Mouse (Mus musculus): ENCODE results near the gene Gm10318.

Gene Gm10318

DNA sequence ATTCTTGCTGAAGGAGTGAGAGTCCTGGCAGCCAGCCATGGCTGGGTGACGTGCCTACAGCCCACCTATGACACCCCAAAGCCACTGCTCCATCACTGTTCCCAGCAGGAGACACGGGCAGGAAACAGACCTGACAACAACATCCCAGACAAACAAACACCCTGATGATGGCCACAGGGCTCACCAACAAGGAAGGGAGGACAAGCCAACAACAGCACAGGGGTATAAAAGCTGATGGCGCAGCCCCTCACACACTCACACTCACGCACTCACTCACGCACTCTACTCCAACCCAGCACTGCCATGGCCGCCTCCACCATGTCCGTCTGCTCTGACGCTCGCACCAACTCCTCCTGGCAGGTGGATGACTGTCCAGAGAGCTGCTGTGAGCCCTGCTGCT is at the start of gene Gm10318:
Gm10318 (plus strand) TSS at position 301 of the 400 bp plus-strand sequence.
- DNase-seq (ENCODE audit: low spot score): no peak

DNA sequence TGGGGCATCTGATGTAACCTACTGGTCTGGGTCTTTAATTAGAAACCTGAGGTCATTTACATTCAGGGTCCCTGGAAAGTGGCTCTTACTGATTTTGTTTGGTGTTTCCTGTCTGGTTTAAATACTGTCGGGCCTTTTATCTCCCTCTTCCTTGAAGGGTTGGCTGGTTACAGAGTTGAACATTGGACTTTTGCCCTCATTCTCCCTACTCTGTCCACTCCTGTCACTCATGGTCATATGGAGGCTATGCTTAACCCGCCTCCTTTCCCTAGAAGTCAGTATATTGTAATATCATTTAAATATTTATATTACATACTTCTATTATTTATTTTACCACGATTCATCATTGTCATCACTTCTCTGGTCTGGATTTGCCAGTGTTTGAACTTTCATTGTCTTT is 48.6 kb upstream of the Gm10318 start:
- no peak for DNase-seq (ENCODE audit: low spot score)

DNA sequence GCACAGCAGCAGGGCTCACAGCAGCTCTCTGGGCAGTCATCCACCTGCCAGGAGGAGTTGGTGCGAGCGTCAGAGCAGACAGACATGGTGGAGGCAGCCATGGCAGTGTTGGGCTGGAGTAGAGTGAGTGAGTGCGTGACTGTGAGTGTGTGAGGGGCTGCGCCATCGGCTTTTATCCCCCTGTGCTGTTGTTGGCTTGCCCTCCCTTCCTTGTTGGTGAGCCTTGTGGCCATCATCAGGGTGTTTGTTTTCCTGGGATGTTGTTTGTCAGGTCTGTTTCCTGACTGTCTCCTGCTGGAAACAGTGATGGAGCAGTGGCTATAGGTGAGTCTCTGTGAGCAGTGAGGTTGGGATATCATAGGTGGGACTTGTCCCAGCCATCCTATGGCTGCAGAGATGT is 40.9 kb upstream of the Gm10318 start, which contains the start of gene Gm9507:
Gm9507 (minus strand) TSS at position 101 of the 400 bp plus-strand sequence.
- DNase-seq (ENCODE audit: low spot score): no peak

DNA sequence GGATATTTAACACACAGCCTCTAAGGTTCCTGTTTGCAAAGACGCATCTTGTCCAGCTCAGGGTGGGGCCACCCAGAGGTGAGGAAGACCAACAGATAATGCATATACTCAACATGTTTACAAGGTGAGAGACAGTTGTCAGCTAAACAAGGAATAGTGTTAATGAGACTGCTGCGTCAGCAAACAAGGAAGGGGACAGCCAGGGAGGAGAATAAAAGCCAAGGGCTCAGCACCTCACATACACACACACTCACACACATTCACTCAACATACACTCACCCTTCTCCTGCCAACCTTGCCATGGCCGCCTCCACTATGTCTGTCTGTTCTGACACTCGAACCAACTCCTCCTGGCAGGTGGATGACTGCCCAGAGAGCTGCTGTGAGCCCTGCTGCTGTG is 38.3 kb upstream of the Gm10318 start, which contains the start of gene Gm2696:
Gm2696 (plus strand) TSS at position 301 of the 400 bp plus-strand sequence.
- no peak for DNase-seq (ENCODE audit: low spot score)

DNA sequence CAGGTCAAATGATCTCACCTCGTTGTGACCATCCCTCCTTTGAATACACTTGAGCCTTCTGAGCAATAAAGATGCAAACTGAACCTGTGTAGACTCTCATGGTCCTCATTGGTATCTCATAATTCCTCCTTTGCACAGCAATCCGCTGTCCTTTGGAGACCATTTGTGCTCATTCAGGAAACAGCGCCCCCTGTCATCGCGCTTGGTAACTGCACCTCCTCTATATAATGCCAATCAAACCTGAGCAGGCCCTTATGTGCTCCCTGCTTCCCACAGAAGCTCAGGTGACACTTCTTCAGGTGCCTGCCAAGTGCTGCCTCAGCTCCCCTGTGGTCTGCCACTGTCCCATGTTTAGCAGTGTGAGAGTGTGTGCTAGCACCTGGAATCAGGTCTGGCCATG is 37.1 kb upstream of the Gm10318 start:
- peak; percentile 57 for DNase-seq (ENCODE audit: low spot score)

DNA sequence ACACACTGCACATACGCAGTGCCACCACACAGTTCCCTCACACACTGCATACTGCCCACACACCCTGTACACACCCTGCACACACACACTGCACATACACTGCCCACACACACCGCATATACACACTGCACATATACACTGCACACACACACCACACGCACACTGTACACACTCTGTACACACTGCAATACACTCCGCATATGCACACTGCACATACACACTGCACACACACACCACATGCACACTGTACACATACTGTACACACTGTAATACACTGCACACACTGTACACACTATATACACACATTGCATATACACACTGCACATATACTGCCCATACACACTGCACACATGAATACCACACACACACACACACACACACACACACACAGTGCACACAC is 34.1 kb upstream of the Gm10318 start:
- no peak for DNase-seq (ENCODE audit: low spot score)

DNA sequence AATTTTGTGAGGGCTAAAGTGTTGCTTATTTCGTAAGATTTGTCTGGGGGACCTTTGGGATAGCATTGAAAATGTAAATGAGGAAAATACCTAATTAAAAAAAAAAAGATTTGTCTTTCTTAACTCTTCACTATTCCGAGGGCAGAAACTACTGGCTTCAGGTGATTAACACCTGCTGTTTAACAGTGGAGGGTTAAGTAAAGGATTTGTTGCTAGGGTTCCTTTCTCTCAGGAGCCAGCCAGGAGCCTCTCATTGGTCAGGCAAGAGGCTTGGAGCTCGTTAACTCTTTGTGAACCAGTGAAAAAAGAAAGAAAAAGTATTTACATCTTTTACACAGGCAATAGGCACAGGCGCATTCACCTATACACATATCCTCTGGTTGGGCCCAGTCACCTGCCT is 33.5 kb upstream of the Gm10318 start:
- DNase-seq (ENCODE audit: low spot score): no peak

DNA sequence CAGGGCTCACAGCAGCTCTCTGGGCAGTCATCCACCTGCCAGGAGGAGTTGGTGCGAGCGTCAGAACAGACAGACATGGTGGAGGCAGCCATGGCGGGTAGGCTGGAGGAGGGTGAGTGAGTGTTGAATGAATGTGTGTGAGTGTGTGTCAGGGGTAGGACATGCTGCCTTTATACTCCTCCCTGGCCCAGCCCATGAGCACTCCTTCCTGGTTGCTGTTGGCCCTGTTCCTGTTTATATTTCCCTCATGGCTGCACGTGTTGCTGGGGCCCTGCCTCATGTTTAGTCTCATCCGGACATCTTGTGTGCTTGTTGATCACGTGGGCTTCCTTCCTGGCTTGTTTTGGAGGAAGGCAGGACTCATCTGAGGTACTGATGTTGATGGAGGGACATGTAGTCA is 25.7 kb upstream of the Gm10318 start, which contains the start of gene Krtap10-4:
Krtap10-4 (minus strand) TSS at position 145 of the 400 bp plus-strand sequence.
- DNase-seq (ENCODE audit: low spot score): peak; percentile 19

DNA sequence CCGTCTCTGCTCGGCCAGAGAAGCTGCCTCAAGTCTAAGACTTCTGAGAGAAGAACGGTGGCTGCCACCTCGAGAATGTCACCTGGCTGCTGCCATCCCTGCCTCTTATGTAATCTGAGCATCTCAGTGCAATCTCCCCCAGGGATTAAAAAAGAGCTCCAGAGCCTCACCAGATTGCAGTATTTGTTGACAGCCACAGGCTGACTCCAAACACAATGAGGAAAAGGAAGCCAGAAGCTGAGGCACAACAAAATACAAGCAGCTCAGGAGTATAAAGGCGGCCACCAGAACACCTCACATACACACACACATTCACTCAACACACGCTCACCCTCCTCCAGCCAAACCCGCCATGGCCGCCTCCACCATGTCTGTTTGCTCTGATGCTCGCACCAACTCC is 17.0 kb upstream of the Gm10318 start, which contains the start of gene Krtap10-10:
Krtap10-10 (plus strand) TSS at position 301 of the 400 bp plus-strand sequence.
- no peak for DNase-seq (ENCODE audit: low spot score)

DNA sequence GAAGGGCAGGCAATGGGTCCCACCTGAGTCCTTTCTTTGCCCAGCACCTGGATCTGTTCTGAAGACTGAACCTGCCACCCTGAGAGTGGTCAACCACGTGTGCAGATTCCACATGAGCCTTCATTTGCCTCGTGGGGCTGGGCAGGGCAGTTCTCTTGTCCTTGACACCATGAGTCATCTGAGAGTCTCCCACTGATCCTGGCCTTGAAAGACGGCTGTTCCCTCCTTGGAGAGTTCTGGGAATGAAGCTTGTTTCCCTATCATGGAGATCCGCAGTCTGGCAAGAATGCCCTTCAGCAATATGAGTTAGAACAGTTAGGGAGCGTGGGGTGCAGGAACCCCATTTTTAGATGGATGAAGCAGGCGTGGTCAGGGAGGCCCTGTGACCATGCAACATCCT is 13.7 kb upstream of the Gm10318 start:
- no peak for DNase-seq (ENCODE audit: low spot score)

DNA sequence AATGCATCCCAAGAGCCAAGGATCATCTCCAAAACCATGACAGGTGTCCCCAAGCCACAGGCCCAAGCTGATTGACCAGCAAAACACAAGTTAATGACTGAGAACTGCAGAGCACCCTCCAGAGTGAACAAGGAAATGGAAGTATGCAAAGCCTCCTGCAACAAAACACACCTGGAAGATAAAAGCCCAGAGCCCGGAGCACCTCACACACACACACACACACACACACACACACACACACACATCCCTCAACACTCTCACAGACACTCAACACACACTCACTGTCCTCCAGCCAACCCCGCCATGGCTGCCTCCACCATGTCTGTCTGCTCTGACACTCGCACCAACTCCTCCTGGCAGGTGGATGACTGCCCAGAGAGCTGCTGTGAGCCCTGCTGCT is 6.2 kb upstream of the Gm10318 start, which contains the start of gene Gm36176:
Gm36176 (plus strand) TSS at position 301 of the 400 bp plus-strand sequence.
- DNase-seq (ENCODE audit: low spot score): no peak

DNA sequence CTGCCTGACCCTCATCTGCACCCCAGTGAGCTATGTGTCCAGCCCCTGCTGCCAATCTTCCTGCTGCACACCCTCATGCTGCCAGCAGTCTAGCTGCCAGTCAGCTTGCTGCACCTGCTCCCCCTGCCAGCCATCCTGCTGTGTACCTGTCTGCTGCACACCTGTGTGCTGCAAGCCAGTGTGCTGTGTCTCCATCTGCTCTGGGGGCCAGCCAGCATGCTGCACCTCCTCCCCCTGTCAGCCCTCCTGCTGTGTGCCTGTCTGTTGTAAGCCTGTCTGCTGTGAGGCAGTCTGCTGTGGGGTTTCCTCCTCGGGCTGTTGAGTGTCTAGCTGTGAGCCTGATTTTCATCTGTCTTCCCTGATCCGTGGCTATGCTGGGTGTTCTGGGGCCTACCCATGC is 5.7 kb upstream of the Gm10318 start:
- DNase-seq (ENCODE audit: low spot score): no peak

DNA sequence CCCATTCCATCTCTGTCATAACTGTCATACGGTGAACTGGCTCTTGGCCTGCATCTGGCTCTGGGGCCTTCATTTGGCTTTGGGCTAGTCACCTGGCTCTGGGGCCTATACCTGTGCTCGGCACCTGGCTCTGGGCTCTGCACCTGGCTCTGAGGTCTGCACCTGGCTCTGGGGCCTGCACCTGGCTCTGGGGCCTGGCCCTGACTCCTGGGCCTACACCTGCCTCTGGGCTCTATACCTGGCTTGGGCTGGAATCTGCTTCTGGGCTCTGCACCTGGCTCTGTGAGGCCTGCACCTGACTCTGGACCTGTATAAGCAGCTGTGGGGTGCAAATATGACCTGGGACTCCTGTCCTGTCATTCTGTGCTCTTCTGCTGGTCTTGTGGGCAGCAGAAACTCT is 5.1 kb upstream of the Gm10318 start:
- no peak for DNase-seq (ENCODE audit: low spot score)

DNA sequence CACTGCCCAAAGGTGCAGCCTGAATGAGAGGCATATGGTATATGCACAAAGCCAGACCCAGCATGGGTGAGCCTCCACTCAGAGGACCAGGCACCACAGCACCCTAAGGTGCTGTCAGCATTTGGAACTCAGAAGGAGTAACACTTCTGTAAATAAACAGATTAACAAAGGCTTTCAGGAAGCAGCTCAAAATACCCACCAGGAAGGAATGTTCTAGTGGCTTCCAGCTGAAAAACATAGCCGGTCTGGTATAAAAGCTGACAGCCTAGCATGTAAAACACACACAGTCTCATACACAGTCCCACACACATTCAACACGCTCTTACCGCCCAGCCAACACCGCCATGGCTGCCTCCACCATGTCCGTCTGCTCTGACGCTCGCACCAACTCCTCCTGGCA is 9.0 kb downstream of the Gm10318 start, which contains the start of gene Gm3285:
Gm3285 (plus strand) TSS at position 301 of the 400 bp plus-strand sequence.
- no peak for DNase-seq (ENCODE audit: low spot score)

DNA sequence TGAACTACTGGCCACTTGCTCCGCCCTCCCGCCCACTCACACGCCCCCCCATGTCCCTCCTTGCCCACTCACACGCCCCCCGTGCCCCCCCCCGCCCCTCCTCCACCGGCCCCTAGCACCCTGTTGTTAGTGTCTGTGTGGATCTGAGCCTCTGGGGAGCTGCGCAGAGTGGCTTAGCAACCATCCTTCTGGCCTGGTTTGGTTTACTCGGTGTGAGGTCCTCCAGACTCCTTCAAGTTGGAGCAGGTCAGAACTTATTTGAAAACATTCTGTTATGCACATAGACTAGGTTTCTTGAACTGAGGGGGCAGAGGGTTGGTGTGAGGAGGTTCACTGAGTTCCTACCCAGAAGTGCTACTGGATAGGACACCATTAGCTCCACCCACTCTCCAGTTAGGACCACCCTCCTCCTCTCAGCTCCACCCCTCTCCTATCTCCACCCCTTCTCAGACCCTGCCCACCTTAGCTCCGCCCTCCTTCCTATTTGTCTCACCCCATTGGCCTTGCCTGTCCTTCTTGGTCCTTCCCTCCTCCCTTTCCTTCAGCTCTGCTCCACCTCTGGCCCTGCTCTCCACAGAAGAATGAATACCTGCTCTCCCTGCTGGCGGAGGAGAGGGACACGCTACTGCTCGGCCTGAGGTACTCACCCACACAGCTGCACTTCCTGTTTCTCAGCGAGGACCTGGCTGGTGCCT is 11.6 kb downstream of the Gm10318 start:
- peak; percentile 87 for DNase-seq (ENCODE audit: low spot score)

DNA sequence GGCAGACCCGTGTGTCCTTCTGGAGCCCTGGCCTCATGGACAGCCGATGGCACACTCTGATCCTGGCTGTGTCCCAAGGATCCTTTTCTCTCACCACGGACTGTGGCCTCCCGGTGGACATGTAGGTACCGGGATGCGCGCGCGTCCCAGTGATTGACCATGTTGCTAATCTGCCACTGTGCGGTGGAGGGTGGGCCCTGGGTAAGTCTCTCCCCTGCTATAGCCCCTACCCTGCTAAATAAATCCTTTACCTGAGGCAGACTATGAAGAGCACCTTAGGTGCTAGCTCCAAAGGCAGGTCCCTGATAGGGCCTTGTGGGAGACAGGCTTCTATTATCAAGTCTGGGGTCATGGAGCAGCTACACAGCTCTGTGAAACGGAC is 12.1 kb downstream of the Gm10318 start:
- no peak for DNase-seq (ENCODE audit: low spot score)

DNA sequence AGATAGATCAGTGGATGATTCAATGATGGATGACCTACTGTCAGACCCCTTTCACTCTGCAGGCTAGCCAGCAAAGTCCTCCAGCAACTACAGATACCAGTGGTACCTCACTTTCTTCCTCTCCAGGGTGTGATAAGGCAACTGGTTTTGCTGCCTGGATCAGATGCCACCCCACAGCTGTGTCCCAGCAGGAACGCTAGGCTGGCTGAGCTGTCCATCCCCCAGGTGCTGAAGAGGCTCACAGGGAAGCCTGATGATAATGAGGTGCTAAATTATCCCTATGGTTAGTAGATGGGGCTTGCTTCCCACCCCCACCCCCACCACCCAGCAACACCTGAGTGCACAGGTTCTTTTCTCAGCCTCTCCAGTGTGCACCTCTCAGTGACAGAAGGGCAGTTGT is 14.9 kb downstream of the Gm10318 start:
- DNase-seq (ENCODE audit: low spot score): no peak

DNA sequence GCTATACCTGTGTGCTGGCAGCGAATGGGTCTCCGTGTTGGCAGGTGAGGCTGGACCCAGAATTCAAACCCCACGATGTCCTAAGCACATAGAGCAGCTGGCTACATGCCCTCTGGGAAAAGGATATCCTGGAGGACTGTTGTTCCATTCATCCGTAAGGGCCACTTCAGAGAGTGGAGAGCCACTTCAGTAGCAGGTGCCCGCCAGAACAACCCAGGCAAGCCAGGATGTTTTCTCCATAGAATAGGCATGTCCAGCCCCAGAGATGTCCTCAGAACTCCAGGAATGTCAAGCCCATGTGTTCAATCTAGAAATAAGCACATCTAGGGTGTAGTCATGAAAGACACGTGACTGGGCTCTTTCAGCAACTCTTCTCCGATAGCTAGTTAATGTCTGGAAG is 17.0 kb downstream of the Gm10318 start:
- no peak for DNase-seq (ENCODE audit: low spot score)

DNA sequence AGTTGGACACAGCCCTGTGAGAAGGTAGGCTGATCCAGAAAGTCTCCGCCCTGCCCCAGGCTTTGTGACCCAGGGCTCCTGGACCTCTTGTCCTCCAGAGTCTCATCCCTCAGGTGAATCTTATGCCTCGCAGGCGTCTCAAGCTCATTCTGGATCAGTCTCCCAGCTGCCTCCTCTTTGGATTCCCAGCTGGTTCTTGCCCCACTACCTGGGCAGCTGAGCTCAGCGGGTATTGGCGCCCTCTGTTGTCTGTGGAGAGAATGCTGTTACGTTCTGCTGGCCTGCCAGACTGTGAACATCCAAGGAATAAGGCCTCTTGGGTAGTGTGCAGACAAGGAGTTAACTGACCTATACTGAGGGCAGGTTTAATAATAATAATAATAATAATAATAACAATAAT is 26.3 kb downstream of the Gm10318 start:
- peak; percentile 52 for DNase-seq (ENCODE audit: low spot score)

DNA sequence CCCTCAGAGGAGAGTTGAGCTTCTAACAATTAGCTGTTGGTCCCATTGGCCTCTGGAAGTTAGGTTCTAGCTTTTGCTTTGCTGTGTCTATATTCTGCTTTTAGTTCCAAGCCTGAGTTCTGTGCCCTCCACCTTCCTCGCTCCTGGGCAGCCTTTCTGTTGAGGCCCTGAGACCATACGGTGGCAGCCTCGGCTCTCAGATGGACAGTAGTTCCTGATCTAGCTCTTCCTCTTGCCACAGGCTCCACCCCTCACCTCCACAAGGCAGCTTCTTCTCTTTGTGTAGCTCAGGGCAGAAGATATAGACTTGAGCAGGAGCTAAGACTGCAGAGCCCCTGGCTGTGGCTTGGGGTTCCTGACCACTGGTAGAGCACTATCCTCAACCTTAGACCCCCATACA is 27.6 kb downstream of the Gm10318 start:
- peak; percentile 68 for DNase-seq (ENCODE audit: low spot score)

DNA sequence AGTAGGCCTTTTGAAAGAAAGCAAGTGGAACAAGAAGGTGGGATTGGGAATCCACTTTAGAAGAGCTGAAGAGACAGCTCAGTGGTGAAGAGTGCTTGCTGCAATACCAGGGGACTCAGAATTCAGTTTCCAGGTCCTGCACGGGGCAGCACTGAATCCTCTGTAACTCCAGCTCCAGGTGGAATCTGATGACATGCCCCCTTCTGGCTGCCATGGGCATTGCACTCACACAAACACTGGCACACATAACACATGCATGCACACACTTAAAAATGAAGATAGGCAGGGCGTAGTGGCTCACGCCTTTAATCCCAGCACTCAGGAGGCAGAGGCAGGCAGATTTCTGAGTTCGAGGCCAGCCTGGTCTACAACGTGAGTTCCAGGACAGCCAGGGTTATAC is 29.9 kb downstream of the Gm10318 start:
- no peak for DNase-seq (ENCODE audit: low spot score)

DNA sequence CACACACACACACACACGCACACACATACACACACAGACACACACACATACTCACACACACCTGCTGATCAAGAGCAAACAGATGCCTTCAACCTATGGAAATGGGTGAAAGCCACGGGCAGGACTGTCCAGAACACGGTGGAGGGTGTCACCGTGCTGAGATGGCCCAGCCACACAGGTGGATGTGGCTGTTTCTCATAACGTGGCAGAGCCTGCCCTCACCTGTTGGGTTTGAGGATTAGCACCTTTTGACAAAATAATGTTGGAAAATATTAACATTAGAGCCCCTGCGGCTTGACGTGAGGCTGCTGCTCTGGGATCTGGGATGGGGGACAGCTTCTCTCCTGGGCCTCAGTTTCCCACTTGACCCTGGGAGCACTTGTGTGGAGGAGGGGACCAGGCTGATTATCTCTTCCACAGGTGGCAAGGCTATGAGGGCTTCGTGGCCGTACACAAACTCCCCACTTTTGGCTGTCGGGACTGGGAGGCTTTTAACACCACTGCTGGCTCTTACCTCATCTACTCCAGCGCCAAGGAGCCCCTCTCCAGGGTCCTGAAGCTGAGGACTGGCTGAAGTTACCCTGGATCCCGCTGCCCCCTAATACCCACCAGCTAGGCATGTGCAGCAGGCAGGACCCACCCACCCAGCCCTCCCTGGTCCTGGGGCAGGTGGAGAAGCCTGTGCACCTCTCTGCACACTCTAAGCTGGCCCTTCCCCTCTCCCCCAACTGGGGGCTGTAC is 33.5 kb downstream of the Gm10318 start:
- no peak for DNase-seq (ENCODE audit: low spot score)

DNA sequence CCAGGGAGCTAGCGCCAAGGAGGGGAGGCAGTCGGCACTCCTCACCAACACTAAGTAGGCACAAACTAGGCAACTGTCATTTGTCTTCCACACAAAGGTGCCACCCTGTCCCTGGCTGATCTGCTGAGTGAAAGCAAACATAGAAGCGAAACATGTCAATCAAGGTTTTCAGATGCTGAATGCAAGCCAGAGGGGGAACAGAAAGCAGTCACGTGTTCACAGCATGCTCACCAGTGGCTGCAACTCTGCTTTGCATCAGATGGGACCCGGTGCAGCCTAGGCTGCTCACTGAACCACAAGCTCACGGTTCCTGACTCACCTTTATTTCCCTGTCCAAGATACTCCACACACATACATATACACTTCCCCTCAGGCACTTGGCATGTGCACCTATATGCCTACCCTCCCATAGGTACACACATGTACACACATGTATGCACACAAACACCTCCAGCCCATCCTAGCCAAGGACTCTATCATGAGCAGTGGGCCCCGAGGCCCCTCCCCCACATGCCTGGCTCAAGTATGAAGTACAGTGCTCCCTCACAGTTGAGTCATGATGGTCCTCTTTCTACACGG is 38.4 kb downstream of the Gm10318 start:
- DNase-seq (ENCODE audit: low spot score): no peak
